Mouse (Mus musculus): Measurements from ENCODE around the gene Mdk.

The Mdk gene

DNA sequence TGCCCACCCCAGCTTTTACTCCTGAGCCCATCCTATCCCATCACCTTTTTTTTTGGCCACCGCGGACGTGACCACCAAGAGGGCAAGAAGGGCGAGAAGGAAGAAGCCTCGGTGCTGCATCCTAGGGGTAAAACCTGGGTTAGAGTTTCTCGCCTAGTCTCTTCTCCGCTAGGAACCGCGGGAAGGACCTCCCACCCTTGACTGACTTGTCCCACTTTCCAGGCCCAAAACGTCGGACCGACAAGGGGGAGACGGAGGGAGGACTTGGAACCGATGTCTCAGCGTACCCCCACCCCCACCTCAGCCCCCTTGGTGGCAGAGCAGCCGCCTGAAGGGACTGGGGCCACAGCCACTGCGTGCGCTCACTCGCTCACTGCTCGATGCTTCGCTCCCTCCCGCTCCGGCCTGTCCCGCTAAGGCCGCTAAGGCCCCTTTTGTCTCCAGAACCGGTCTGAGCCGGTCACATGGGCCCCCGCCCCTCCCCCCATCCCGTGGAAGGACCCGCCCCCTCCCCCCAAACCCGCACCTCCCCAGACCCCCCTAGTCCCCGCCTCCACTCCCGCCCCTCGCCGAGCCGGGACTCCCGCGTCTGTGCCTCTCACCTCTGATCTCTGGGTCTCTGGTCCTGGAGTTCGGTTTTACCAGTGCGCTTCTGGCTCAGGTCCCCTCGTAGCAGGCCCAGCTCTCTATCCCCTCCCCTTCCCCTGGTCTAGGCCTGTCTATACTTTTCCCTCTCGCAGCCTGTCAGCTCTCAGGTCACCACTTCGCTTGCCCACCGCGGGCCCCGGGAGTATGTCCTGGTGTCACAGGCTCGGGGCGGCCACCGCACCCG, 553 bp downstream of the Mdk start:
- DNase-seq: no peak

DNA sequence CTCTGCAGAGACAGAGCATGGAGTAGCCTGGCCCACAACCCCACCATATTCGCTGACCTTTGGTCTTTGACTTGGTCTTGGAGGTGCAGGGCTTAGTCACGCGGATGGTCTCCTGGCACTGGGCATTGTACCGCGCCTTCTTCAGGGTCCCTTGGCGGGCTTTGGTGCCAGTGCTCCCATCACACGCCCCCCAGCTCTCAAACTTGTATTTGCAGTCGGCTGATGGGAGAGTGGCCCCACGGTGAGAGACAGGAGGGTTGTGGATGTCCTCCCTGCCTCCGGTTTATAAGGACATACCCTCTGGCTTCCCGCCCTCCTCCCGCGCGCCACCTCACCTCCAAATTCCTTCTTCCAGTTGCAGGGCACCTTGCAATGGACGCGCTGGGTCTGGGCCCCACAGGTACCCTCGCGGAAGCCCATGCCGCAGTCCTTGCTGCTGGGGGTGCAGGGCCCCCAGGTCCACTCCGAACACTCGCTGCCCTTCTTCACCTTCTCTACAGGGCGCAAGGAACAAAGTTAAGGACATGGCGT, 1.3 kb downstream of the Mdk start:
- DNase-seq: no peak

DNA sequence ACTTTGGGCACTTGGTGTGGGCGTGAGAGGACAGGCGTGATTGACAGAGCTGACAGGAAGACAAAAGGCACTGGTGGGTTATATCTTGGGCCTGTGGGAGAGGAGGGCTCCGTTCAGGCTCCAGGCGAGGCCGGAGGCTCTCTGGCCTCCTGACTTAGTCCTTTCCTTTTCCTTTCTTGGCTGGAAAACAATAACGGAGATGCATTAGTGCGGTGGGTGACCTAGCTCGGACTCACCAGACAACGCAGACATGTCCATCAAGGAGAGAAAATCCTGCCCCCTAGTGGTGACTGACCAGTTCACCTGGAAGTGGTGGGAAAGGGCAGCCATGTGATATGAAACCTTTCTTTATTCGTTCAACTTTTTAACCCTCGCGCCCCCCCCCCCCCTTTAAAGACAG, 2.2 kb downstream of the Mdk start:
- no peak for DNase-seq

DNA sequence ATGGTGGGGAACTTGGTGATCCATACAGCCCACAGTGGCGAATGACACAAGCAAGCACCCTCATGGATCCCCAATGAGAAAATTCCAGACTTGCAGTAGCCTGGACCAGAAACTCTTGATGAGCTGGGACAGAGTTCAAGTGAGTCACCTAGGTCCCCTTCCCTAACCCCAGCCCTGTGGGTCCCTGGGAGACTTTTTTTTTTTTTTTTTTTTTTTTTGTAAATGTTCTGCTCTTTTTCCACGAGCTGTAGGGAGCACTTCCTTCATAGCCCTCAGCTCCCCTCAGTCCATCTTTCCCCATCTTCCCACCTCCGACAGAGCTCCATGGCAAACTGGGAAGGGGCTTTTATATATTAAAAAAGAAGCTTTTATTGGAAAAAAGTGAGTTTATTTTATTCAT, 2.6 kb downstream of the Mdk start:
- DNase-seq: no peak

DNA sequence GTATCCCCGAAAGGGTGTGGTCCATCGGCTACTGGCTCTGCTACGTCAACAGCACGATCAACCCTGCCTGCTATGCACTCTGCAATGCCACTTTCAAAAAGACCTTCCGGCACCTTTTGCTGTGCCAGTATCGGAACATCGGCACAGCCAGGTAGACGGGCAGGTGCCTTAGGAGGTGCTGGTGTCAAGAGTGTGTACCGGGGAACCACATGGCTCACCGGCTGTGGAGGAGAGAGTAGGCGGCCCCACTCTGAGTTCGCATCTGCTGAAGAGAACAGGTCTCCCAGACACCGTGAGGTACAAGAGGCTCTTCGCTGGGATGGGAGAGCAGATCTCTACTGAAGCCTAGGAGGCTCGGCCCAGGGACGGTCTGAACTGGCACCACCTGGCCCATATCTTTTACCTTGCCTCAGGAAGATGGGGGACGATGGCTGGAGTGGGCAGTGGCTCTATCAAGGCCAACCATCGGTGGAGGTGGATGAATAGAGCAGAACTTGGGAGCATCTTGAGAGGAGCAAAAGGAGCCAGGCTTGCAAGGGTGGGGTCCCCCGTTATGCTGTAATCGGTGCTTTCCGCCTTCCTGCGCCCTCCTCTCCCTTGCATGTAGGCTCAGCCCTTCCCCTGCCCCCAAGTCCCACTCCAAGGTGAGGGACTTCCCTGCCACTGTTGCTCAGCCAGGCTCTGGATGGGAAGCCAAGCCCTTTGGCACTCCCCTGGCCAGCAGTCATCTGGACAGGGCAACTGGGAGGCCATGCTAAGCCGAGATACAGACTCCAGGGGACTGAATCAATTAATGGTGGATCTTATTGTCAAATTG, 3.4 kb downstream of the Mdk start:
- DNase-seq: peak; percentile 64

DNA sequence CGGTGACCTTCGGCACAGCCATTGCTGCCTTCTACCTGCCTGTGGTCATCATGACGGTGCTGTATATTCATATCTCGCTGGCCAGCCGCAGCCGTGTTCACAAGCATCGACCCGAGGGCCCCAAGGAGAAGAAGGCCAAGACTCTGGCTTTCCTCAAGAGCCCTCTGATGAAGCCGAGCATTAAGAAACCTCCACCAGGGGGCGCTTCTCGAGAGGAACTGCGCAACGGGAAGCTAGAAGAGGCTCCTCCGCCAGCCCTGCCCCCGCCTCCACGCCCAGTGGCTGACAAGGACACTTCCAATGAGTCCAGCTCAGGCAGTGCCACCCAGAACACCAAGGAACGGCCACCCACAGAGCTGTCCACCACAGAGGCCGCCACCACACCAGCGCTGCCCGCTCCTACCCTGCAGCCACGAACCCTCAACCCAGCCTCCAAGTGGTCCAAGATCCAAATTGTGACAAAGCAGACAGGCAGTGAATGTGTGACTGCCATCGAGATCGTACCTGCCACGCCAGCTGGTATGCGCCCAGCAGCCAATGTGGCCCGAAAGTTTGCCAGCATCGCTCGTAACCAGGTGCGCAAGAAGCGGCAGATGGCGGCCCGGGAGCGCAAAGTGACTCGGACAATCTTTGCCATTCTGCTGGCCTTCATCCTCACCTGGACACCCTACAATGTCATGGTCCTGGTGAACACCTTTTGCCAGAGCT, 4.1 kb downstream of the Mdk start:
- DNase-seq: peak; percentile 71

DNA sequence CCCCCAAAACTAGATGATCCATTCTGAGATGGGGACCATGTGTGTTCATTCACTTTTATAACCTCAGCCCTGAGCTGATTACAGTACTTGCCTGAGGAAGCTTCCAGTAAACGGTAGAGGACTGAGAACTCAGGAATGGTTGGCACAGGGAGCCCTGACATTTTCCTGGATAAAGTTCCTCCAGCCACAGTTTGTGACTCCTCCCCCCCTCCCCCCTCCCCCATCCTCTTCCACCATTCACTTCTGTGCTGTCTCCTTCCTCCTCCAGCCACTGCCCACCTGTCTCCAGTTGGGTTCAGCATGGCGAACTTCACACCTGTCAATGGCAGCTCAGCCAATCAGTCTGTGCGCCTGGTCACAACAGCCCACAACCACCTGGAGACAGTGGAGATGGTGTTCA, 5.1 kb downstream of the Mdk start, which contains the start of gene Chrm4:
Gene Chrm4 (plus strand): TSS at position 301 of the 400 bp plus-strand sequence.
- no peak for DNase-seq

DNA sequence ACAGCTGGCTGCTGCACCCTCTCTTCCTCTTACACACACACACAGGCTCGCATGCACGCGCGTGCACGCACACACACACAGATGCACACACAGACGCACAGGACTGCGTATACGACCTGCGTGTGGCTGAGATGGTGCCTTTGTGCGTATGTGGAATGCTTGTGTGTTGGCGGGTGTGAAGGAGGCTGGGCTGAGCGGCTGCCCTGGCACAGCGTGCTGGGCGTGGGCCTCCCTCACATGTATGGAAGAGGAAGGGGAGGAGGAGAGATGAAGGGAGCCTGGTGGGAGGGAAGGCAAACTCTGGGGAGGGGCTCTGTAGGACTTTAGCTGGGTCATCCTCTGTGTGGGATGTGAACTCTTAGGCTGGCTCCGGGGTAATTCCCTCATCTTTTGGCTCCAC, 6.7 kb downstream of the Mdk start:
- DNase-seq: peak; percentile 81

DNA sequence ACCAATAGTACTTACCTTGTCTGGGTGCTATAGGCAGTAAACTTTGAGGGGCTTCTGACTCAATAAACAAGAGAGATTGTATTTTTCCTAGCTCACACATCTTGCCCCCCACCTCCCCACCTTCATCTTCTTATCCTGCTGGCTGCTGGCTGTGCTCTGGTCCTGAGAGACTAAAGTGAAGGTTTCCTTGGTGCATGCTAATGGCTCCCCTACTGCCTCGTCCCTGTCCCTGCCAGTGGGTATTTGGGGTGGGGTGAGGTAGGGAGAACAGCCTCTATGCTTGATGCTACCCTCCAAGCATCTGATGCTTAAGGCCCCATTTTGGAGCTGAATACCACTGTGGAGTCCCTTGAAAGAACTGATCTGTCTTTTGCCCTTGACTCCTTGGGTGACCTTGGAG, 7.4 kb downstream of the Mdk start:
- DNase-seq: no peak

DNA sequence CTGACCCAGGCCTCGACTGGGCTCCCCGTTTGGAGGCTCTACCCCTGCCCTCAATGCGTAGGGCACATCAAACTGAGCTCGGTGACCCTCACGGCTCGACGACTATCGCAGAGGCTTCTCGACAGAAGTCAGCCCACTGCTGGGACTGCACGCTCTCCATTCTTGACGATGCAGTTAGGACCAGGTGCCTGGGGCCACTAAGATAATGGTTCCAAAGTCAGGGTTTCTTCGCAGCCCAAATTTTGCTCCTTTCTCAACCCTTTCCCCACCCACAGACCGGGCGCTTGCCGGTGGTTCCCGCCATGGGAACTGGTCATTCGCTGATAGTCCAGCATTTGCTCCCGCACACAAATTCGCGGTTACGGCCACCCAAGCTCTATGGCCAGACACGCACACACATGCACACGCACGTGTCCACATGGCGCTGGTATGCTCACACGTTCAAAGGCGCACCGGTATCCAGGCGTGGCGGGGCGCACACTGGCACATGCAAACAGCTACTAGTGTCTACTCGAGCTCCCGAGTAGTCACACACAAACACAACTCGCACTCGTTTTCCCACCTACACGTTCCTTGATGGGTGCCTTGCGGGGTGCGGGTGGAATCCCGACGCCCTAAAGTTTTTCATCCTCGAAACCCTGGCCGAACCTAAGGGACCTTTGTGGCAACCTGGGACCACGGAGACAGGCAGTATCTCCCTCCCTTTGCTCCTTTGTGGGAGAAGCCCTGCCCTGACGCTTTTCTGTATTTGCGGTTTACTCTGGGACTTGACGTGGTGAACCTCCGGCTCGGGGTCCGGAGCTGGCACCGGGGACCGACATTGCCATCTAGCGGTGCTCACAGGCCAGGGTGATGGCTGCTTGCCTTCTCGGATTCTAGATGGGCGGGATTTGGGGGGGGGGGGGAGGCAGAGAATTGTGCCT, 8.4 kb downstream of the Mdk start:
- no peak for DNase-seq

DNA sequence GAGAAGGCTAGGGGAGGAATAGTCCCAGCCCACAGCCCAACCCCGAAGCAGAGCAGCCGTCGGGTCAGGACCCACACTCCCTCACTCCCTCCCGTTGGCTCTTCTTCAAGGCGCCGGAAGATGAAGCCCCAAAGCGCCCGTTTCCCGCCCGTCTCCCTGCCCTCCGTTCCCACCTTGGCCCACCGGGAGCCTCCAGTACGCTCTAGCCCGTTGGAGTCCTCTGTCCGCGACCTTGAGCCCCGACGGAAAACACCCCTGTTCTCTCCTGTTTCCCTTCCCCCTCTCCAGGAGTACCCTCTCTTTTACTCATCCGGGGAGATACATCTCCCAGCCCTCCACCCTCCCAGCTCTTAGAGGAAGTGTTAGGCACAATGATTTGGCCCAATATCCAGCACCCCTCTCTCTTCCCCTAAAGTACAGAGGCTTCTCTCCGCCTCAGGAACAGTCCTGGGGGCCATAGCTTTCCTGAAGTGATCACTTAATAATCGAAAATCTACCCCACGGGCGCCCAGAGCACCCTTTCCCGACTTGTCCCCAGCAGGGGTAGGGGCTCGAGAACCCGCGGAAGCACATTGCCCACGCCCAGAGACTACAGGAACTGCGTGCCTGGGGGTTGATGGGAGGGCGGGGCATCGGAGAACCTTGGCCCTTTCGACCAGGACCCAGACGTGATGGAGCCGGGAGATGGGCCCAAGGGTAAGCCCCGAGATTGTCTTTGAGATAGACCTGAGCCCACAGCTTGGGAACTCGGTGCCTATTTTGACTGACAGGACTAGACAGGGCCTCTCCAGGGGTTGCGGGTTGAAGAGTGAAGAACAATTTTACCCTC, 9.3 kb downstream of the Mdk start:
- peak; percentile 41 for DNase-seq

DNA sequence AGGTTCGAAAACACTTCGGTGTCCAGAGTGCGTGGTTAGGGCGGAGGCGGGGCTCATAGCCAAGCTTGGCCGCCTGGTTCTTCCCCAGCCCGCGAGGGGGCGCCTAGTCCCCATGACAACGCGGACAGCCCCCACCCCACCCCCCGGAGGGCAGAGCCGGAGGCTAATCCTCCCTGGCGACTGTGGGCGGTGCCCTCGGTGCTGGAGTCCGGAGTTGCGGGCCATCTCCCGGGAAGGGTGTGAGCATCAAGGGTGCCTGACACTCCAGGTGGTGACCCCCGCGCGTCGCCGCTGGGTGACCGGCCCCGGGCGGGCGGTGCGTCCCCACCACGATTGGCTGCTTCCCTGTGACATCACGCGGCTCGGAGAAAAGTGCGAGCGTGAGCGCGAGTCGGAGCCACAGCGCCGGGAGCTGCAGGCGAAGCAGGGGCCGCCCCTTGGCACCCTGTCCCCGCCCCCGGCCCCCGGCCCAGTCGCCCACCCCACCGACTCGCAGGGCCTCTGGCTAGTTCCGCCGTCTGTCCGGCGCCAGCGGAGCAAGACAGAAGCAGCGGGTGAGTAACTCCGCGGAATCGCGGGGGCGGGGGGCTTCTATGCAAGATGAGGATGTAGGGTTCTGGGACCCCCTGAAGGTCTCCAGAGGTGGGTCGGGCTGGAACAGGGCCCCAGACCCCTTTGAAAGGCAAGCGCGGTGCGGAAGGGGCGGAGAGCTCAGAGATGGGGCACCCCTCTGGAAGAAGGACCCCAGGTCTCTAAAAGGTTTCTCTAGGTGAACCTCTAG, 10.1 kb downstream of the Mdk start:
- peak; percentile 88 for DNase-seq

DNA sequence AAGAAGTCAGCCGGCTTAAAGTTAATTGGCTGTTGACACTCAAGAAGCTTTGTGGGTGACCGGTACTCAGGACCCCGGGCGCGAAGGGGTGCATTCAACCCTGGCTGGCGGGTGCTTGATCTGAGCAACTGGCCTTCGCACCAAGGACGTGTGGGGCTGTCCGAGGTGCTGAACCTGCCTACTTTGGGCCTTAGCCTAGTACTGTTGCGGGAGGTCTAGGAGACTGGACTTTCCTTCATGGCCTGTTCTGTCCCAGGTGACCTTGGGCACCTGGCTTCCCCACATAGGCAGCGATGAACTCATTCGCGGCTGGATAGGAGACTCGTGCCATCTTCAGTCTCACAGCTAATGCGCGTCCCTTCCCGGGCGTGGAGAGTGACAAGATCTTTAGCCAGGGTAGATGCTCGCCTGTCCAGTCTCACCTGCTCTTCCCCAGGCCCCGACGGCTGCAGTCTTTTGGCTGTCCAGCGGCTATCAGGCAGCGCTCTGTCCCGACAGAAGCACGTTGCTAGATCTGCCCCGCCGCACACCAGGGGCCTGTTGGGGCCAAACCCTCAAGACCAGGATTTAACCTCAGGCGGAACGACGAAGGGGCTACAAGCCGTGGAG, 10.8 kb downstream of the Mdk start:
- DNase-seq: no peak

DNA sequence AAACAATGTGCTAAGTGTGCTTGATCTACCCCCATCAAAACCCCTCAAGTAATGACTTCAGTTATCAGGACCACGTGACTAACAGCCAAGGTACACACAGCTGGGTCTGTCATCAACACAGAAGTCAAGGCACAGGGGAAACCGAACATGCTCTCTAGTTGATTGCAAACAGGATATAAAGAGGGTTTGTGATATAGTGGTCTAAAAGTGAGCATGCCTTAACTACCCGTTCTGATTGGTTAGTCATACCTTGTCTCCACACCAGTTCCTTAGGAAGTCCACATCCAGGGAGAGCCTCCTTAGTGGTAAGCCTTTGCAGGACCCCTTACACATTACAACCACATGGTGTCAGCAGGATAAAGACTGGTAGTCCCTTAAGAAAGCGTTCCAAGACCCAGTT, 12.0 kb downstream of the Mdk start:
- no peak for DNase-seq

DNA sequence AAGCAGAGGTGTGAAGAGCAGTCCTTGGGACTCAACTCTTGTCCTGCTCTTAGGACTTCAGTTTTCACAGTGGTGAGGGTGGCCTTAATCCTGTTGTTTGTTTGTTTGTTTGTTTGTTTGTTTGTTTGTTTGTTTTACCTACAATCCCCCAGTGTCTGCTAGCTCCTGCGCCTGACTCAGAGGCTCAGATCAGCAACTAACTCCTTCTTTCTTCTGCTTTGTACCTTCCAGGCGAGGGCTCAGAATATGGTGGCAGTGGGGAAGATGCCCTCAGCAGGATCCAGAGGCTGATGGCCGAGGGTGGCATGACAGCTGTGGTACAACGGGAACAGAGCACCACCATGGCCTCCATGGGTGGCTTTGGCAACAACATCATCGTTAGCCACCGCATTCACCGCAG, 15.0 kb downstream of the Mdk start:
- no peak for DNase-seq

DNA sequence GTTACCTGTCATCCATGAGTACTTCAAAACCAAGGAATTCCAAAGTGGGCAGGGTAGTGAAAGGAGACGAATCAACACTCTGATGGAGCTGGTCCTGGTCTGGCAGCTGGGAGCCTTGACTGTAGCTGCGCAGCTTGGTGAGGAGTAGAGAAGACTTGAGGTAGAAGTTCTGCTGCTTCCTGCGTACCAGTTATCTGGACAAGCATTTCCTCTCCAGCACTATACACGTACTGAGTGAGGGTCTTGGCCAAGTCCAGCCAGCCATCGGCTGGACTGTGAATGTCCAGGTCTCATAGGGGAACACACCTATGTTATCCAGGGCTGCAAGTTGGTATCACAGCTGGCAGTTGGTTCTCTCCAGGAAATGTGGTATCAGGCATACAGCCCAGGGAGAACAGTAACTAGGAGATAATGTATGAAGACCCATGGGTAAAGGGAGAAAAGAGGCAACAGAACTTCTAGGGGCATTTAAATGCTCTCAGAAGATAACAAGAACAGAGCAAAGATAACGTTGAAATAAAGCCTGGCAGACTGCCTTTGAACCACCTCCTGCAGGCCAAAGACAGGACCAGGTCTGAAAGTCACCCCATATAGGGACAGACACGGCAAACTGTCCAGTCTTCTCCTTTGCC, 15.6 kb downstream of the Mdk start:
- DNase-seq: no peak

DNA sequence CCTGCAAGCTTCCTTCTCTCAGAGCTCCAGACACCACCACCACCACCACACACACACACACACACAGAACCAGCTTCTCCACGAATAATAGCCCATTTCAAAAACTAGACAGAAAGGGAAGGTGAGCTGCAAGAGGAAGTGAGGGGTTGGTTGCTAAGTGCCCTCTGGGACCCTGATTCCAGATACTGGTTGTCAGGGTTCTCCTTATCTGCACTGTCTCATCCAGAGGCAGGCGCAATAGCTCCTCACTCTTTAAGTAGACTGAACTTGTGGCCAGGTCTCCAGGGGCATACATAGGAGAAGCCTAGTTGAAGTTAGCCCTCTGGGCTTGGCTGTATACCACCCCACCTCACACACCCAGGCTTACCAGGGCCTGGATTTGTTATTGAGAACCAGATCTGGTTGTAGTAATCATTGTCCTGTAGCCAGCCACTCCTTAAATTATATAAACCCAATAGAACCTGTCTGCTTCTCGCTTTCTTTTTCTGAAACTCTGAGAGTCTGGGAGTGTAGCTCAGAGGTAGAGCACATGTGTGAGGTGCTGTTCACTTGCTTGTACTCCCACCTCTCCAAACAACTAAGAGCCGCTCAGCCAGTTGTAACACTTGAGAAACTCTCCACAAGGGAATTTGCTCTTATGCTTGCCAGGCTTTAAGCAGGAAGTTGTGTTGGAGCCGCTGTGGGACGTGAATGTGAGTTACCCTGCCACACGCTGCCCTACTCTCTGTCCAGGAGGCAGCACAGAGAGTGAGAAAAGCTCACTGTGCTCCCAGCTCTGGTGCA, 18.6 kb downstream of the Mdk start:
- DNase-seq: no peak

DNA sequence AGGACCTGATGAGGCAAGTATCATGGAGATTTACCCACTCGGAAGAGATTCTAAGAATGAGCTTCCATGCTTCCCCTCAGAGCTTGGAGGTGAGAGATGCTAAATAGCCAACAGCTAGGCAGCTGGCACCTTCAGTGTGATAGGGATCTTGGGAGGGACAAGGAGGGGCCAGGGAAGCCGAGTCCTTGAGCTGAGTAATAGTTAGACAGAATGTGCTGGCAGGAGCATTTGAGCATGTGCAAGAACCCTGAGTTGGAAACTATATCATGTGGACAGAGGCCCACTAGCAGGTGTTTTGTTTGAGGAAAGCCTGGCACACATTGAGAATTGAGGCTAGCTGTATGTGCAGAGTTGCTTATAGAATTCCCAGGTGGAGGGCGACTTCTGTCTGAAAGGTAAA, 19.5 kb downstream of the Mdk start:
- DNase-seq: no peak

DNA sequence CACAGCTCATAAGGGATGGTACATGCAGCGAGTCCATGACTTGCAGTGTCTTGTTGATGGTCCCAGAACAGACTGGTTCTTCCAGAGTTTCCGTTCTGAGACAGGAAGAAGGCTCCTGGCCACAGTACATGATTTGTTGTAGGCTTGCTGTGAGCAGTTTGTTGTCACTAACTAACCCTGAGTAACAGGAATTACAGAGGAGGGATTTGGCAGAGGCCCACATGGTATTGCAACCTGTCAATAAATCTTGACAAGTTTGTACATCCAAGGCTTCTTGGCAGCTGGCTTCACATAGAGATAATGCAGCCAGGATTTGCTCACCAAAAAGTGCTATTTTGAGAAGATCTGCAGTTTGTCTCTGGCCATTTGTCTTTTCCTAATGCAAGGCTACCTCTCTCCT, 26.0 kb downstream of the Mdk start:
- DNase-seq: no peak
